Mouse (Mus musculus): Measurements from ENCODE around the gene Dut. TPM values are rescaled to one million over a fixed set of nuclear protein-coding genes. Genes with fewer than 3 reads are reported as not detected.

The Dut gene
- polyA plus RNA-seq, 1 experiment from 2014 or later: 5.8 TPM

DNA sequence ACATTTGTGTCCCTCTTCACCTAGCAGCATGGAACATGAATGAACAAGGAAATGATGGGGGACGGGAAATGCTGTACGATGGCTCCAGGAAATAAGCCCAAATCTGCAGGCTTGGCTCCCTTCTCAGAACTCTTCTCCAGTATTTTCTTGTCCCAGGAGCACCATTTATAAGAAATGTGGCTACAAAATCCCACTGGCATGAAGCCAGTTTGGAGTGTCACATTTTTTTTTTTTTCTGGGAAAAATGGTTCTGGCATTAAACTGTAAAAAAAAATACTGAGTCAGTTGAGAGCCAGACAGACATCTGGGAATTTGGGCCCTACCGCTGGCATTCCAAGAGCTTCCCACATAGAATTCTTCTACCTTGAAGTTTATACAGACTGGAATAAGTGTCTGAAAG lies 57.8 kb downstream of the Dut start:
- WGBS (ENCODE audit: missing documents): 96% methylated on average over 3 of the region's 3 CpGs
- no peak overlapping the region for H3K4me3 ChIP-seq (ENCODE audit: inconsistent target)
- H3K79me2 ChIP-seq (ENCODE audit: inconsistent target): no peaks in the 10 kb centered on the region
- H3K27ac ChIP-seq: no peak overlapping the region
- no peaks in the 10 kb centered on the region for H3K36me3 ChIP-seq (ENCODE audit: inconsistent target)

GRCm38 (mm10) chr2:125305671-125306070 lies 58.7 kb downstream of the Dut start:
- Histone ChIP-seq H3K27ac (no peak overlapping the region), H3K4me3 (ENCODE audit: inconsistent target) (no peak overlapping the region), H3K36me3 (ENCODE audit: inconsistent target) (no peaks in the 10 kb centered on the region), H3K79me2 (ENCODE audit: inconsistent target) (no peaks in the 10 kb centered on the region)
- WGBS (ENCODE audit: missing documents): 91% methylated on average over 3 of the region's 3 CpGs

Other genes starting within 250 kb of the Dut start
- 5.7 to 13.3 TPM (median 7.9 TPM) in 3 replicates for gene Slc24a5, start 179.1 kb upstream of the Dut start, polyA plus RNA-seq (2018)
- 9.1 to 13.4 TPM (median 10.6 TPM) in 3 replicates for gene Myef2, start 123.5 kb upstream of the Dut start, polyA plus RNA-seq (2018)
- gene Ctxn2, start 110.5 kb upstream of the Dut start, polyA plus RNA-seq (2018): not detected in 3 replicates
- not detected in 3 replicates for gene Slc12a1, start 94.7 kb upstream of the Dut start, polyA plus RNA-seq (2018)